Mouse (Mus musculus): ENCODE results near the gene Uchl1.

GRCm38 (mm10) chr5:66688286-66688685 is 12.4 kb downstream of the Uchl1 start:
- TF ChIP-seq CTCF (IDR thresholded peaks at IDR 0.05; ENCODE audit: low read depth), result no peak
- no peak for TF ChIP-seq EP300 (IDR thresholded peaks at IDR 0.05; ENCODE audit: low read depth)
